Comparison of ENCODE assay signal across 8 mouse cellular contexts in the genomic region with DNA sequence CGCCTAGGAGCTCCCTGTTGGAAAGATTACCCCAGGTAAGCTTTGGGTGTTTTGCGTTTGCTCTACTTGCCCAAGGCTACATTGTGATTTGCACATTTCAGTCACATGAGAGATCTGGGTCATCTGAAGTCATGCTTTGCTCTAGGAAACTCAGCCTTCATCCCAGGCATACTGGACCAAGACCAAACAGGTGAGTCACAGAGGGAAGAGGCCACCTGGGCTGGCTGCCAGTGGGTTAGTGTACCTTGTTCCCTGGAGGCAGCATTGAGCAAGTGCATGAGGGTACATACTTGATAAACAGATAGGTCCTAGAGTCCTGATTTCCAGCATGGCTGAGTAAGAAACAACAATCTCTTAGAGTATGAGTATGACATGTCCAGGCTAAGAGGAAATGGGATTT.
A peak's percentile ranks its signal among the peaks of the same experiment; 100 is the strongest.
DNase-seq lines count a peak whose midpoint lies in the region.

No protein-coding gene starts in this region.

- peak; percentile 43 for DNase-seq in urinary bladder, postnatal 25 days (ENCODE audit: low spot score)
- DNase-seq in urinary bladder, adult 2 months (ENCODE audit: low spot score) = no peak
- peak; percentile 71 to 86 for DNase-seq in cerebellum, postnatal 25 days
- DNase-seq in kidney, postnatal 4 days = peak; percentile 14 to 41
- DNase-seq in frontal cortex, postnatal 14 days (ENCODE audit: low spot score in 2 of 2) = no peak
- DNase-seq in gastrocnemius, adult 18-20 months (ENCODE audit: low spot score) = no peak
- no peak for DNase-seq in left cerebral cortex, adult 18-20 months (ENCODE audit: low spot score in 2 of 2)
- DNase-seq in c-Kit-positive CD71-positive TER-119-positive erythroid progenitor cells, embryonic 14.5 days (ENCODE audit: low spot score) = no peak

Comparison
In these comparisons a context has a peak if more than half of its experiments do, and no peak if none do; other contexts are left out.
1. DNase-seq: peak in urinary bladder, postnatal 25 days (single experiment), cerebellum, postnatal 25 days (2 of 2) and kidney, postnatal 4 days (2 of 2); none in urinary bladder, adult 2 months (single experiment), frontal cortex, postnatal 14 days (0 of 2), gastrocnemius, adult 18-20 months (single experiment), left cerebral cortex, adult 18-20 months (0 of 2) and c-Kit-positive CD71-positive TER-119-positive erythroid progenitor cells, embryonic 14.5 days (single experiment).